Mouse (Mus musculus) olfactory bulb, adult 2 months (tissue): Measurements from ENCODE around the gene Art3.

Source experiments
- CTCF ChIP-seq: fragments of 200-500 bp; IDR thresholded peaks from 2 replicates; pipeline ENCODE4 v1.5.1; 2012; ENCODE audit warnings: low read depth, mild to moderate bottlenecking, low read length, moderate library complexity; ENCODE audit not compliant: insufficient read depth
- POLR2A ChIP-seq: fragments of 200-500 bp; IDR thresholded peaks from 2 replicates; pipeline ENCODE4 v1.6.1; 2012; ENCODE audit warnings: mild to moderate bottlenecking, low read depth, low read length, moderate library complexity; ENCODE audit not compliant: insufficient read depth

- TF ChIP-seq POLR2A (no peak), CTCF (no peak)
These were observed 45.3 kb downstream of the Art3 start for GRCm38 (mm10) chr5:92376795-92377405.
